Mouse (Mus musculus) myocyte (in vitro differentiated cells): ENCODE measurements around the gene Ntn4.

Experiments used
- MYOD1 ChIP-seq, 3 experiments: IDR thresholded peaks; one replicate each; pipeline ENCODE4 v1.6.1; 2011; ENCODE audit warnings: control low read depth in 2 of 3, low read depth in 2 of 3, mild to moderate bottlenecking in 2 of 3, moderate library complexity in 1 of 3; ENCODE audit not compliant: insufficient read length in 2 of 3, control insufficient read depth in 1 of 3
- MYOG ChIP-seq, 3 experiments: IDR thresholded peaks; one replicate each; pipeline ENCODE4 v1.6.1; 2011; ENCODE audit warnings: control low read depth in 2 of 3, low read depth in 2 of 3, mild to moderate bottlenecking in 2 of 3; ENCODE audit not compliant: insufficient read length in 2 of 3, control insufficient read depth in 1 of 3, insufficient read depth in 1 of 3
- REST ChIP-seq: IDR thresholded peaks from one replicate; pipeline ENCODE4 v1.6.1; 2011; ENCODE audit warnings: mild to moderate bottlenecking, control low read depth, moderate library complexity; ENCODE audit not compliant: insufficient read depth, insufficient read length
- TCF12 ChIP-seq: IDR thresholded peaks from one replicate; pipeline ENCODE4 v1.6.1; 2011; ENCODE audit warnings: mild to moderate bottlenecking, control low read depth; ENCODE audit not compliant: poor library complexity, insufficient read depth, severe bottlenecking
- USF1 ChIP-seq: IDR thresholded peaks from one replicate; pipeline ENCODE4 v1.6.1; 2011; ENCODE audit warnings: low read depth, mild to moderate bottlenecking, control low read depth, moderate library complexity

DNA sequence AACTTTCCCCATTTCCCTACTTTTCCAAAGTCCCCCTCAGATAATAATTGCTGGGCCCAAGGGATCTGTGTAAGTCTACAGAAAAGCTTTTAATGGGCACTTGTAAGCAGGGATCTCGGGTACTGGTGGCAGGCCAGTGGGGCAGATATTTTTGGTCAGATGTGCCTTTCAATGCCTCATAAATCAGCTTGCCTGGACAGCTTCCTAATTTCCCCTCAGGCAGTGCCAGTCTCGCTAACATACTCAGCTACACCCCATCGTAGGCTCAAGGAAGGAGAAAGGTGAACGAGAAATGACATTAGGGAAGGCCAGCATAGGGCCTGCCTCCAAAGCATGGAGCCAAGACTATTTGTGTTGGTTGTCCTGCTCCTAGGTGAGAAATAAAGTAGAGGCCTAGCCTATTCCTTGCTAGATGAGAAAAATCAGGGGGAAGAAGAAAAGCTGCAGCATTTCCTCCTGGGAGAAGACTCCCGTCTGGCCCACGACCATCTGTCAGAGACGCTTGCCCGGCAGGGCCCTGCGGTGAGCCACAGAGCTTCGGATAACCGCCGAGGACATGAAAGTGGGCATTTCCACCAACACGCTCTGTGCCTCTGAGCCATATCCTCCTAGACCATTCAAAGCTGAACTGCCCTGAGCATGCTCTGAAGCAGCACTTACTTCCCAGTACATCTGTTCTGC is 113.4 kb downstream of the Ntn4 start:
- TF ChIP-seq MYOD1 (IDR thresholded peaks at IDR 0.05; ENCODE audit: control insufficient read depth in 1 of 3, insufficient read length in 2 of 3, low read depth in 2 of 3) (no peak), TCF12 (no peak), MYOG (IDR thresholded peaks at IDR 0.05; ENCODE audit: control insufficient read depth in 1 of 3, insufficient read depth in 1 of 3, insufficient read length in 2 of 3, low read depth in 2 of 3) (no peak), REST (no peak), USF1 (no peak)
